Comparison of ENCODE assay signal across 8 mouse cellular contexts in the genomic region with DNA sequence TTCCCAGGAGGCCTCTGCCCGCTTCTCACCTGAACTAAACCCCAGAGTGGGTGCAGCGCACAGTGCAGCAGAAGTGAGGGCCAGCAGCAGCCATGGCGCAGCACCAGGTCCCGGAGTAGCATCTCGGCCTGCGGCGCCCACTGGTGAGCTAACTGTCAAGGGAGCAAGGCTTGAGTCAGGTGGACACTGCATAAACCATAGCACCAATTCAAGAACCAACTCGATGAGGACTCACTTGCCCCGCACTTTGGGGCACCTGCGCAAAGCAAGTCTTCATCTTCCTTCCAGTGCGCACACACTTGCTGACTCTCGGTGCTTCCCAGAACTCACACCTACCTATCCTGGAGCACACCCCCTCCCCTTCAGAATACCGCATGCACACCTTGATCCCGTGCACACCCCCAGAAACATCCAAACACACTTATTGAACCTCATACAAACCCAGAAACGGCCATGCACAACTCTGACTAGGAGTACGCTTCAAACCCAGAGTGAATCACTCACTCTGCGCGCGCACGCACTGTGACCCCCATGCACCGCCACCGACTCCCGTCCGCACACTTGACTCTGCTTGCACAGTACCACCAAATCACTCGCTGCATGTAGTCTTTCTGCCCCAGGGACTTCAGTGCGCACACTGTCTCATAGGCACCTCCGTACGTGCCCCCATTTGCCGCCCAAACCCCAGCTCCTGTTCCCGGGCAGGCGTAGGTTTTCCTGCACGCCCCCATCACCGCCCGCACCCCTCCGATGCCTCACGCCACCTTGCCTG. TPM values are rescaled to one million over a fixed set of nuclear protein-coding genes. Genes with fewer than 3 reads are reported as not detected.
A peak's percentile ranks its signal among the peaks of the same experiment; 100 is the strongest.
DNase-seq lines count a peak whose midpoint lies in the region; ATAC-seq and TF ChIP-seq lines count a peak whose summit lies in the region.

No protein-coding gene starts in this region.

- peaks cover 5 to 15% of the 10 kb centered on the region in 2 experiments; a peak in 3 of 4 replicates for H3K4me1 ChIP-seq in heart, embryonic 14.5 days (ENCODE audit: control insufficient read depth in 2 of 2, insufficient read depth in 2 of 2, low read length in 2 of 2)
- no peaks in the 10 kb centered on the region for H3K4me1 ChIP-seq in liver, postnatal 0 days (ENCODE audit: insufficient read depth)

- H3K27me3 ChIP-seq in heart, embryonic 14.5 days (ENCODE audit: control insufficient read depth, insufficient read depth, low read length): peaks cover 43% of the 10 kb centered on the region
- H3K27me3 ChIP-seq in liver, postnatal 0 days (ENCODE audit: insufficient read depth, low read length): peaks cover 40% of the 10 kb centered on the region

- no peak for TF ChIP-seq EP300 in liver, postnatal 0 days (IDR thresholded peaks at IDR 0.05; ENCODE audit: low read depth)

- H3K36me3 ChIP-seq in heart, embryonic 14.5 days (ENCODE audit: control insufficient read depth, insufficient read depth, low read length): no peaks in the 10 kb centered on the region
- no peaks in the 10 kb centered on the region for H3K36me3 ChIP-seq in liver, postnatal 0 days (replicated peaks; ENCODE audit: insufficient read depth, low read length)

- H3K4me2 ChIP-seq in heart, embryonic 14.5 days (ENCODE audit: low read length): peak overlapping the region; percentile 97
- peak overlapping the region; percentile 72 for H3K4me2 ChIP-seq in liver, postnatal 0 days (ENCODE audit: low read depth, low read length)

- DNase-seq in heart, adult 18-20 months: no peak
- peak; percentile 72 for DNase-seq in adrenal gland, postnatal 14 days
- DNase-seq in forelimb bud, embryonic 11.5 days (ENCODE audit: low read depth, low spot score): peak; percentile 19
- no peak for DNase-seq in liver, postnatal 0 days
- DNase-seq in right cerebral cortex, postnatal 36 days (ENCODE audit: low spot score in 2 of 2): no peak
- DNase-seq in layer of hippocampus, postnatal 10 days (ENCODE audit: low spot score in 2 of 2): no peak
- DNase-seq in thymus, adult 18-20 months: no peak

- H3K27ac ChIP-seq in heart, embryonic 14.5 days (replicated peaks in 1 of 2; ENCODE audit: control insufficient read depth in 1 of 2, insufficient read depth in 1 of 2, low read depth in 2 of 2, low read length in 2 of 2): no peak overlapping the region; a peak in 1 of 4 replicates
- no peak overlapping the region for H3K27ac ChIP-seq in liver, postnatal 0 days (ENCODE audit: low read depth)

- TF ChIP-seq CTCF in liver, postnatal 0 days (IDR thresholded peaks at IDR 0.05; ENCODE audit: low read depth): no peak

- ATAC-seq in heart, embryonic 14.5 days (ENCODE audit: insufficient number of reproducible peaks, insufficient read depth, low FRiP score, low read depth): peak; percentile 24; the same call in 1 of the 2 replicates
- ATAC-seq in liver, postnatal 0 days: no peak

- 14% methylated on average over 36 of the region's 36 CpGs for WGBS in heart, embryonic 14.5 days
- WGBS in liver, postnatal 0 days (ENCODE audit: insufficient replicate concordance): 10% methylated on average over 36 of the region's 36 CpGs

- no peaks in the 10 kb centered on the region for H3K9me3 ChIP-seq in heart, embryonic 14.5 days (ENCODE audit: control insufficient read depth, low read length)
- H3K9me3 ChIP-seq in liver, postnatal 0 days (ENCODE audit: low read length): no peaks in the 10 kb centered on the region

- H3K9ac ChIP-seq in heart, embryonic 14.5 days (ENCODE audit: low read length): peak overlapping the region; percentile 83
- no peak overlapping the region; the same call in 1 of the 2 replicates for H3K9ac ChIP-seq in liver, postnatal 0 days (replicated peaks)

- H3K4me3 ChIP-seq in heart, embryonic 14.5 days (ENCODE audit: control insufficient read depth in 1 of 2, insufficient read depth in 1 of 2, low read depth in 1 of 2, low read length in 2 of 2): peak overlapping the region; percentile 74 to 79
- peak overlapping the region; percentile 44 for H3K4me3 ChIP-seq in liver, postnatal 0 days (ENCODE audit: low read depth, low read length)

RNA-seq across cellular contexts. Expression of gene Prima1, which starts 0.5 kb away (rescaled TPM):
- 0.53 TPM in 1 of 2 replicates, not detected in the other for polyA plus RNA-seq in heart, embryonic 14.5 days (2014; fragmentation: Nextera tagmentation; extraction: Ambion mirVana)
- total RNA-seq in heart, adult 18-20 months (2021): under 1 TPM in 1 of 2 experiments, not detected in 1; 0.40 TPM
- 2.1 and 2.3 TPM in 2 replicates for total RNA-seq in adrenal gland, postnatal 14 days (2021)
- polyA plus RNA-seq in liver, postnatal 0 days (2015; fragmentation: Nextera tagmentation; extraction: Ambion mirVana): not detected in 2 replicates
- total RNA-seq in layer of hippocampus, postnatal 10 days (2021): 1 to 10 TPM; 1.0 to 1.9 TPM

Comparison
In these comparisons a context has a peak if more than half of its experiments do, and no peak if none do; other contexts are left out.
1. DNase-seq: peak in adrenal gland, postnatal 14 days (single experiment) and forelimb bud, embryonic 11.5 days (single experiment); none in heart, adult 18-20 months (0 of 2), liver, postnatal 0 days (single experiment), right cerebral cortex, postnatal 36 days (0 of 2), layer of hippocampus, postnatal 10 days (0 of 2) and thymus, adult 18-20 months (0 of 2).